In genomic region chr4:124236476-124236875, GRCm38 (mm10) we compare ENCODE assay signal across 8 mouse cellular contexts.
DNase-seq lines count a peak whose midpoint lies in the region; ATAC-seq and TF ChIP-seq lines count a peak whose summit lies in the region.

No protein-coding gene starts in this region.

- WGBS in heart, postnatal 0 days: 20% methylated on average over 16 of the region's 16 CpGs
- 47% methylated on average over 16 of the region's 16 CpGs for WGBS in intestine, embryonic 16.5 days

- peak; percentile 19 to 45 for DNase-seq in adrenal gland, adult (ENCODE audit: inconsistent age in 2 of 2, low spot score in 1 of 2)
- DNase-seq in adrenal gland, postnatal 4 days (ENCODE audit: low spot score in 2 of 2): no peak
- peak; percentile 72 for DNase-seq in left cerebral cortex, postnatal 4 days
- no peak for DNase-seq in left cerebral cortex, adult 11 months (ENCODE audit: low spot score)
- DNase-seq in heart, postnatal 0 days (ENCODE audit: low spot score): peak; percentile 89
- DNase-seq in lung, postnatal 36 days: peak; percentile 81
- DNase-seq in yolk sac, embryonic 10.5 days (ENCODE audit: low spot score): no peak

- peaks cover 11% of the 10 kb centered on the region for H3K4me1 ChIP-seq in heart, postnatal 0 days (ENCODE audit: control insufficient read depth, insufficient read depth)
- H3K4me1 ChIP-seq in intestine, embryonic 16.5 days (ENCODE audit: control insufficient read depth, insufficient read depth, low read length): no peaks in the 10 kb centered on the region

- peak overlapping the region; percentile 14 for H3K4me2 ChIP-seq in heart, postnatal 0 days (ENCODE audit: low read depth, low read length)
- H3K4me2 ChIP-seq in intestine, embryonic 16.5 days (ENCODE audit: low read depth, low read length): no peak overlapping the region

- no peak overlapping the region for H3K4me3 ChIP-seq in heart, postnatal 0 days (ENCODE audit: low read depth, low read length)
- H3K4me3 ChIP-seq in intestine, embryonic 16.5 days (ENCODE audit: low read length): no peak overlapping the region

- H3K27me3 ChIP-seq in heart, postnatal 0 days (ENCODE audit: control insufficient read depth, insufficient read depth, low read length): 0 out of 2 replicates have a peak, but pooled peaks cover 11% of the 10 kb centered on the region
- no peaks in the 10 kb centered on the region for H3K27me3 ChIP-seq in intestine, embryonic 16.5 days (replicated peaks; ENCODE audit: control insufficient read depth, insufficient read depth, low read length)

- H3K9ac ChIP-seq in heart, postnatal 0 days (replicated peaks; ENCODE audit: low read depth, low read length): no peak overlapping the region
- H3K9ac ChIP-seq in intestine, embryonic 16.5 days (ENCODE audit: low read depth, low read length): no peak overlapping the region

- no peaks in the 10 kb centered on the region for H3K9me3 ChIP-seq in heart, postnatal 0 days (replicated peaks; ENCODE audit: control insufficient read depth, low read length)
- no peaks in the 10 kb centered on the region for H3K9me3 ChIP-seq in intestine, embryonic 16.5 days (ENCODE audit: control insufficient read depth, low read length)

- 0 out of 2 replicates have a peak overlapping the region, but pooled peaks have one; percentile 18 for H3K27ac ChIP-seq in heart, postnatal 0 days (ENCODE audit: low read depth)
- H3K27ac ChIP-seq in intestine, embryonic 16.5 days (ENCODE audit: low read length): no peak overlapping the region

- TF ChIP-seq CTCF in heart, postnatal 0 days (IDR thresholded peaks at IDR 0.05; ENCODE audit: low read depth): no peak

- intact Hi-C loops in left cerebral cortex, postnatal 4 days (cut with DNase I): no loop called here

- peak; percentile 90 for TF ChIP-seq EP300 in heart, postnatal 0 days (IDR thresholded peaks at IDR 0.05; ENCODE audit: low read depth)

- ATAC-seq in heart, postnatal 0 days (ENCODE audit: insufficient read depth, low read depth): peak; percentile 95
- no peak for ATAC-seq in intestine, embryonic 16.5 days

- H3K36me3 ChIP-seq in heart, postnatal 0 days (replicated peaks; ENCODE audit: control insufficient read depth, insufficient read depth, low read length): no peaks in the 10 kb centered on the region
- no peaks in the 10 kb centered on the region for H3K36me3 ChIP-seq in intestine, embryonic 16.5 days (ENCODE audit: control insufficient read depth, insufficient read depth, low read length)

Comparison
In these comparisons a context has a peak if more than half of its experiments do, and no peak if none do; other contexts are left out.
1. DNase-seq: peak in adrenal gland, adult (2 of 2), left cerebral cortex, postnatal 4 days (single experiment), heart, postnatal 0 days (single experiment) and lung, postnatal 36 days (single experiment); none in adrenal gland, postnatal 4 days (0 of 2), left cerebral cortex, adult 11 months (single experiment) and yolk sac, embryonic 10.5 days (single experiment).